Mouse (Mus musculus): Measurements from ENCODE around the gene Ntng1. TPM values are rescaled to one million over a fixed set of nuclear protein-coding genes. Genes with fewer than 3 reads are reported as not detected.

Ntng1 gene
- under 1 TPM; 0.05 to 0.12 TPM for total RNA-seq (2021)
- long read RNA-seq, experiment 1 = 0 reads
- long read RNA-seq, experiment 2, partial matches to known transcripts = 0 of 1 reads
- long read RNA-seq, experiment 2, other reads (novel, unspliced or antisense) = 1 of 1 reads

DNA sequence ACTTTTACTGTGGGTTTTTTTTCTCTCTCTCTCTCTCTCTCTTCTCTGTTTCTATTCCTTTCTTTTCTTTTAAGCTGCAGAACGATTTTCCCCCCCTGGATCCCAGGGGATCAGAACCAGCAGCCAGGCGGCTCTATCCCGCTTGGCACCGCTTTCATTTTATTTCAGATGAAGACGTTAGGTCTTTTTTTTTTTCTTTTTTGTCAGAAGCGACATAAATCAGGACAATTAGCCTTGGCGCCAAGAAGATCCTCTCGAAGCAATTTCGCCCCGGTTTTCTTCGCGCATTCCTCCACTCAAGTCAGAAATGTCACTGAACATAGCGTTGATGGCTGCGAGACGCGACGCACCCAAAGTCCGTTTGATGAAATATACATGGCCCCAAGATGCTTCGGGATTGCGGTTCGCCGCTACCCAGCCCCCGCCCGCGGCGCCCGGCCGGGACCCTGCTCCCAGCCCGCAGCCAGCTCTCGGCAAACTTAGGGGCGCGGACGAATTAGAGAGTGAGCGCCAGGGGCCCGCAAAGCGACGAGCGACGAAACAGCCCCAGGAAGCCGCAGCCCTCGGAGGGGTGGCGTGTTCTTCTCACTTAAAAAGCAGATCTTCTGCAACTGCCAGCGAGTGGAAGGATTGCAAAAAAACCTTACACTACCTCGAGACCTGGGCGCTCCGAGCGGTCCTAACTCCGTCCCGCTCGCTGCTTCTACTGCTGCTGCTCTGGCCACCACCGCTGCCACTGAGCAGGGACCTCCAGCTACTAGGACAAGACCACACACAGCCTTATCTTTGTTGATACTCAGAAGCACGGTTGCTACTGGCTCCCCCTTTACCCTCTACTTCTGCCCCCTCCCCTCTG, at the start of gene Ntng1:
Ntng1 (minus strand) TSS at position 806 of the 856 bp plus-strand sequence.
- intact Hi-C loops (cut with DNase I) = loop anchor here (10.0 kb wide), 1 partner anchor 111 kb away; the partner anchor contains the start of gene Prmt6
- DNase-seq = peak in 1 of 2 experiments; percentile 5

DNA sequence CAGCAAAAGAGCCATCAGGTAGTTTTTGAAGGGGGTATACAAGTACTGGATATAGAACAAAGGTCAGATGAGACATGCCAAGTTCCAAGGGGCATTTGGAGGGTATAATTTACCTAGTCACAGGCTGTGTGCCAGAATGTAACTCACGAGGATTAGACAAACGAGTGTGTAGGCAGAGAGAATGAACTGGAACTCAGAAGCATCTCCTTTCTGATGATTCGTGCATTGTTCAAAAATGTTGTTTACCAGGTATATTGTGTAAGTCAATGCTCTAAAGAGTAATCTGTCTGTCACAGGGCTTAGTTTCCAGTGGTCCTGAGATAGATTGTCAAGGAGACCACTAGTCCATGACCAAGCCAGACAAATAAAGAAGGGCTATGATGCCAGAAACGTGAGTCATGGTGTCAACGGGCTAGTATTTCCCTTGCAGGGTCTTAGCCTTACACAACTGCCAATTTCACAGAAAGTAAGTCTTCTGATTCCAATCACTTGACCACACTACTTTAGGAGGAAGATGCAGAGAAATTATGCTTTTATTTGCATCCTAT, 43.7 kb upstream of the Ntng1 start:
- DNase-seq = no peak
- intact Hi-C loops (cut with DNase I) = no loop called here

DNA sequence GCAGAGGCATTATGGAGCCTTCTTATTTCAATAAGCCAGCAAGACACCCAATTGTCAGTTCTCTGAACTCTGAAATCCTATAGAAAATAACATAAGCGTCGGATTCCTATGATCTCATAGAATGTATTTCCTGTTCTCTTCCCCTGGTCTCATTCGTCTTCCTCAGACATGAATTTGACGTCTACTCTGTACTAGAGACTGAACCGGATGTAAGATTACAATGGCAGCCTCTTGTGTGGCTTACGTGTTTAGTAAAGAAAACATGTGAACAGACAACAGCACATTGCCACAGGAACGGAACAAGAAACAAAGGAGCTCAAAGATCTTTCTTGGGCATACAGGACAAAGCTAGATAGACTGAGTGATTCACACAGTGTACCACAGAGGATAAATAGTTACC, 5.3 kb upstream of the Ntng1 start:
- intact Hi-C loops (cut with DNase I) = loop anchor here (10.0 kb wide), 1 partner anchor 106 kb away; the partner anchor contains the start of gene Prmt6
- DNase-seq = no peak

DNA sequence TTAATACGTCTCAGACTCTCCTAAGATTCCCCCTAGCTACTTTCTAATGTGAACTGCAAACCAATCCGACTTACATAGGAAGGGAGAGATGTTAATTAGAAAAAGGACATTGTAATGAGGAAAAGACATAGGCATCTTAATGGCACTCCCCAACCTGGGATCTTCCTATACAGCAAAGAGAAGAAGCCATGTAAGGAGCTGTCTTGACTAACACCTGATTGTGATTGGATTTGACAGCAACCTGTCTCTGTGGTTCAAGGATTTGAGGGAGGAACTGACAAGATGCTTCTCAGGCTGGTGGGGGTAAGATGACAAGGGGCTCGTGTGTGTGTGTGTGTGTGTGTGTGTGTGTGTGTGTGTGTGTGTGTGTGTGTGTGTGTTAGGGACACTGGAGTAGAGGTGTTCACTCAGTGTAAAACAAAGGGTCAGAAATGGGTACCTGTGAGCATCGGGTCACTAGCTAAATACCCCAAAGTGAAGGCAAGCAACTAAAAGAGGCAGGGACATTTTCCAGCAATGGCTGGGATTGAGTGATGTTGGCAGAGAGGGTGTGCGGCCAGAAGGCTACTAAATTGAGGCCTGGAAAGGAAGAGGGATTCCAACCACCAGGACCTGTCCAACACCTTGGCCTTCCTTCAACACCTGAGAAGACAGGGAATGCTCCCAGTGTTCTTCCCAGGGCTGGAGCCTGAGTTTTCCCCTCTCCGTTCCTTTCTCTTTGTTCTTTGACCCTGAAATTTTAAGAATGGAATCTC, 667 bp upstream of the Ntng1 start:
- DNase-seq = no peak
- intact Hi-C loops (cut with DNase I) = loop anchor here (10.0 kb wide), 1 partner anchor 110 kb away; the partner anchor contains the start of gene Prmt6

DNA sequence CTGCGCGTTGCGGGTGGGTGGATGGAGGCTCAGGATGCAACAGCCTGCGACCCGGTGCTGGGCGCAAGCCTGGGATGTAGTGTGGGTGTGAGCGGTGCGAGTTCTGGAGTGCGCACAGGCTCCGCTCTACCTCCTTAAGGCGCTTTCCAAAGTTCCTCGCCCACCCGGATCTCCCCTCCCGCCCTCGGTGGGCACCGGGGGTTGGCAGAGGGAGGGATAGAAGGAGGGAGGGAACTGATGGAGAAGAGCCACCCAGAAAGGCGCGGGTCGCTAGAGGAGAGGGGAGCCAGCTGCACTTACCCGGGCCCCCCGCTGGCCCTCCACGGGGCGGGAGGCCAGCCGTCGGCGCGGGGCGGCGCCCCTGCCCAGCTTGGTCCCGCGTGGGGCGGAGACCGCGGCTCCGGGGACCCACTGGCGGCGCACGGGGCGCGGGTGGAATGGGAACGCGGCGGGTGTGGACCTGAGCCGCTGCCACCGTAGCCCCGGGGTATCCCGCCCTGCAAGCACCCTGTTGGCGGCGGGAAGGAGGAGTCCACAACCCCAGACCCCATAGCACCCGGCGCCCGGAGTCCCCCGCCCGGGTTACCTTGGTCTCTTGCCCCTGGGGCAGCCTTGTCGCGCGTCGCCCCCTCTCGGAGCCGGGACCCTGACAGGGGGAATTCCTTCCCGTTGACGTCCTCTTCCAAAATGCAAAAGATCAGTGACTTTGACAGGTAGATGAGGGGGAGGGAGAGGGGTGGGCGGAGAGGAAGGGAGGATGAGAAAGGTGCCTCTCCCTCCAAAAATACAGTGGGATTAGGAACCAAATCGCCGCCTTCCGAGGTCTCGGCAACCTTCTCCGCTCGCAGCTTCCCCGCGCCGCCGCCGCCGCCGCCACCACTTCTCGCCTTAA, 1.3 kb downstream of the Ntng1 start:
- intact Hi-C loops (cut with DNase I) = loop anchor here (10.0 kb wide), 1 partner anchor 112 kb away; the partner anchor contains the start of gene Prmt6
- DNase-seq = peak; percentile 3

DNA sequence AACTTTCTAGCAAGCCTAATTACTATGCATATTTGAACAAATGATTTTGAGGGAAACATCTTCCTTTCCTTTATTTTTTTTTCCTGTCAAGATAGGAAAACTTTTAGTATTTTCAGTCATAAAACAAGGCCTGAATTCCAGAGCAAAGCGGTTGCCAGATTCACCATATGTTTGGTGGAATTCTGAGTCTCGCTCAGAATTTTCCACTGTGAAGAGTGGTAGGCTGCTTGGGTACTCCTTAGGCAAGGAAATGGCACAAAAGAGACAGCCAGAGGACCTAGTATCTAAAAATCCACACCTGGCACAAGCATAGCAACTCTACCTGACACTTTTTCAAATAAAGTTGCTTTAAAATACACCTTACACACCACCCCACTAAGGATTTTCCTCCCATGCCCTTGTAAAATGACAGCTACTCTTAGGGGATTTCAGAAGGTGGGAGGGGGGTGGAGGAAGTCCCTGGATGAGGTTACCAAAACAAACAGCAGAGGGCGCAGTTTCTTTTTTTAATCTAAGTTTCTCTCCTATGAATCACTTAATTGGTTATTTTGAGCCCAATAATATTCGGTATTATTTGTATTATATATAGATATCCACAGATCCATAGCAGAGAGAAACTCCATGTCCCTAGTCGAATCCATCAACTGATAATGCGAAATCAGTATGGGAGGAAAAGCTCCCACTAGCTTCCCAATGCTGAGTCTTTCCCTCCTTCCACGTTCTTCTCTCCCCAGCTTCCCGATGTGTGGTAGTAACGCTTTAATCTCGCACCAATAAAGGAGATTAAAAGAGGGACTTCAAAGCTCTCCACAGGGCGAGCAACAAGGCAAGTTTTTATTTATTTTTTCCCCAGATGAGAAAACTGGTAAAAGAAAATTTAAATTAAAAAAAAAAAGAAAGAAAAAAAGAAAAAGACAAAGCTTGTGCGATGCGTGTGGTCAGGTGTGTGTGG, 2.2 kb downstream of the Ntng1 start:
- peak in 1 of 2 experiments; percentile 57 for DNase-seq
- intact Hi-C loops (cut with DNase I) = loop anchor here (10.0 kb wide), 1 partner anchor 113 kb away; the partner anchor contains the start of gene Prmt6

DNA sequence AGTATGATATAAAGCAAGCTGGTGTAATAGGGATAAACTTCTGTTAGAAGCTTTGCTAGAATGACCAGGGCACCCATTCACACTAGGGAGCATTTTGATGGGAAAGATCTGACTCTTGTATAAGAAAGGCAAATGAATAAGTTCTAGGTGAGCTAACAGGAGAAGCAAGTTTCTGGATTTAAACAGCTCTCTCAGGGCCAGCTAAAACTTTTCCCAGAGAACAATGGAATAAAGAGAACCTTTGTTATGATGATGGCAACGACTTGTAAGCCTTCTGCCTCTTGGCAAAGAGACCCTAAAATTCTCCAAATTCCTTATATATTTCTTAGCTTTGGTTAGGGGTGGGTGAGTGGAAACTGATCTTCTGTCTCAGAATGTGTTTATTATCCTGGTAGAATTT, 7.7 kb downstream of the Ntng1 start:
- DNase-seq = no peak
- intact Hi-C loops (cut with DNase I) = no loop called here

DNA sequence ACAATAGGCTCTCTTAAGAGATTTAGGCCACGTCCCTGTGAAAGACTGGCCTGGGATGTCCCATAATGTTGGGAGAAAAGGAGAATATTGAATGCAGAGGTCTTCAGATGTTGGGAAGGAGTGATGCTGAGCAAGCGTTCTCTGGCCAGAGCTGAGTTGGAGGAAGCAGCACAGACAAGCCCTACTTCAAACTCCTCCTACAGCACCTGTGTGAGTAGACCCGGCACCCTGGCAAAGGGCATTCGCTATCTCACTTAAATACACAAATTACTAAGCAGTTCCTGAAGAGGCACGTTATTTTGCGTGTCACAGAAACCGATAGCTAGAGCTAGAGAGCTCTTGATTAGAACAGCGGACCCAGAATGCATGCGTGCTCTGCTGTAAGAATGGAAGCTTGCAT, 10.7 kb downstream of the Ntng1 start:
- intact Hi-C loops (cut with DNase I) = no loop called here

DNA sequence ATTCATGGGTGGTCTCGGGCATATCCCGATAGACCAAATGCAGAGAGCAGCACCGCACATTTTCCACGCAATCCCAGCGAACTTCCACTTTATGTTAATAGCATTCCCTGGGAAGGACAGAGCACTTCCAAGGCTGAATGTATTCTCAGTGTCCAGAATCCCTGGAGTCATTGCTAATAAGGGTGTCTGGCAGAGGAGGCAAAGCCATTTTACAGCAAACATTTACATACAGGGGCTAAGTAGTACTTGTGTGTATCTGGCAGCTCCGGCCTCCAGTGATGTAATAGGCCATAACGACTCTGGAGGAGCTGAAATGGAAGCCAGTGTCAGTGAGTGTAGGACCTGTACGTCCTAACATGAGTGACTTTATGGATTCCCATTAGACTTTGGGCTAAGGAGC, 11.5 kb downstream of the Ntng1 start:
- DNase-seq = no peak
- intact Hi-C loops (cut with DNase I) = no loop called here

More for the DNA sequence above, 10.7 kb downstream of the Ntng1 start:
- DNase-seq = no peak

DNA sequence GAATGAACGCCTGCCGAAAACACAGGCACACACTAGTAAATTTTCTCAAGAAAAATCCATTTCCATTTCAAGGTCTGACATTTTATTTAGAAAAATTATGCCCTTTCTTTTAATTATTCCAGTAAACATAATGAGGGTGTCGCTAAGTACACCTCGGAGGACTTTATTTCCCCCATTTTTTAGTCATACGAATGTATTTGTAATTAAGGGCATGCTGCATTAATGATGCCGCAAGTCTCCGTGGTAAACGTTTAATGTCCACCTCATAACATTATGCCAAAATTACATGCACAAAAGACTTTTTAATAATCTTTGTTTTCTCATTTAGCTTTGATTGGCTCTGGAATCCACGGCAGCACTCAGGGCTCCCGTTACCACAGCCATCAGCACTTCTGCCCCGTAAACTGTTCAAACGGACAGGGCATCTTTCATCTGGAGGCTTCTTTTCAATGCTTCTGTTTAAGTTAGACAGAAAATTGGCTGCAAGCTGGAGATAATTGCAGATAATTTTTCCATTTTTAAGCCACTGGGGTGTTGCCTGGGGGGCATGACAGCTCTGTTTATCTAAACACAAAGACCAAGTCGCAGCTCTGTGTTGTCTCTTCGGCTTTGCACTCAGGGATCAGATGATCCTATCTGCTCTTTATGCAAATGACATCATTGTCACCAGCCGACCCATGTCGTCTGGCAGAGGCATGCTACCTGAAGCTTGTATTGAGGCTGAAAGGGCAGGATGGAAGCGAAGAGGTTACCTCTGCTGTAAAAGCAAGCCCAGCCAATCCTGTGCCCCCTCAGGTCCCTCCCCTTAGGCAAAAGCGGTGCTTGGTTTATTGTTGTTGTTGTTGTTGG, 12.5 kb downstream of the Ntng1 start:
- intact Hi-C loops (cut with DNase I) = no loop called here

DNA sequence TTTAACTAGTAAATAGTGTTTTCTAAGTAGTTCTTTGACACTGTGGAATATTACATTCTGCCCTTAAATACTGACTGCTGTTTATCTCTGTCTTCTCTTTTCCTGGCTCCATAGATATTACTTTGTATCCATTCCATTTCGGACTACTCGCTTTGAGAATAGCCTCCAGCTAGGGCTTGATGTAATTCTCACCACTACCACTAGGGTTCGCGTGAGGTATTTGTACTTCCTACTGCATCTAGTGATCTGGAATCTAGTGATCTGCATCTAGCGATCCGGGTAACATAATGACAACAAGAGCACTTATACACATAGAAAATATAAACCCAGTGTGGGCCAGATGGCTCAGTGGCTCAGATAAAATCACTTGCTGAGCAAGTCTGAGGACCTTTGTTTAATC, 14.2 kb downstream of the Ntng1 start:
- DNase-seq = no peak
- intact Hi-C loops (cut with DNase I) = no loop called here

More for the DNA sequence above, 12.5 kb downstream of the Ntng1 start:
- no peak for DNase-seq

DNA sequence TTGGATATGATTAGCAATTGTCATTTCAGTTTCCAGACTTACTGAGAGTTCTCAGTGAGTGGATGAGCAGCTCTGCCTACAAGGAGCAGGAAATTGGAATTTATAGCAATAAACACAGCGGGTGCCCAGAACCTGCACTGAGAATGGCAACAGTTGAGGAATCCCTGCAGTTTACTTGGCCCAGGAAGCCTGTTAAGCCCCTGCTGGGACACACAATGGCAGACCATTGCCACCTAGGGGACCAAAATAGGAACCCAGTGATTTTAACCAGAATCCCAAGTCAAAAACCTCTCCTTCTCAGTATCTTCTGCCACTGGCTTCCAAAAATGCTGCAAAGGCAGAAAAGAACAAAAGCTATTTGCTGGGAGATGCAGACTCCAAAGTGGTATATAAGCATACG, 37.8 kb downstream of the Ntng1 start:
- DNase-seq = no peak
- intact Hi-C loops (cut with DNase I) = loop anchor here (10.0 kb wide), 1 partner anchor 371 kb away; no protein-coding TSS in a partner anchor

DNA sequence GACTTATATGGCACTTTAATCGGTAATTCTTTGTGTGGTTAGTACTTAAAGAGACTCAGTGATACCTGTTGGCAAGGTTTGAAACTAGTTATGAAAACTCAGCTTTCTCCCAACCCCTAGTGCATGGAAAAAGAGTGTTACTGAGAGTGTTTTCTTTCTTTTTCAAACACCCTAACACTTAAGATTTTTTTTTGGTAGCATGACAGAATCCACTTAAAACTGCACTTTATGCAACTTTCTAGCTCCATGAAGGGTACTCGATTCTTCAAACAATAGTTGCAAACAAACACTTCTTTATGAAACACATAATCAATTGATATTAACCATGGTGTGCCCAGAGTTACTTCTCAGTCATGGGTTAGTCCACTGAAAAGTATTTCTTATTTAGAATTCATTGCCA, 49.4 kb downstream of the Ntng1 start:
- no peak for DNase-seq
- intact Hi-C loops (cut with DNase I) = no loop called here

DNA sequence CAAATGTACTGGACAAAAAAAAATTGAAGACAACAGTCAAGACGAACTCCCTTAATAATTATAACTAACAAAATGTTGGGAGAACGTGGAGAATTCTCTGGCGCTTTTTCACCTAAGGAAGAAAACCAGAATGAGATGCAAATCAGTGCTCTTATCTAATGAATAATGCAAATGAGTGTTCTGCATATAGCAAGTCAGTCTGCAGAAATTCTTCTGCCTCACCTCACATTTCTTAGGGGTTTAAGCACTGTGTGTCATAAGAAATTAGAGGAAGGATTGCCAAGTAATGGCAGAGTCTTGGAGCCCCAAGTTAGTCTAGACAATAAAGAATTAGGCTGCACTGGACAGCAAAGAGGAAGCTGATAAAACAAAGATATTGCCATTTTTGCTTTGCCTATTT, 49.8 kb downstream of the Ntng1 start:
- no peak for DNase-seq
- intact Hi-C loops (cut with DNase I) = no loop called here

DNA sequence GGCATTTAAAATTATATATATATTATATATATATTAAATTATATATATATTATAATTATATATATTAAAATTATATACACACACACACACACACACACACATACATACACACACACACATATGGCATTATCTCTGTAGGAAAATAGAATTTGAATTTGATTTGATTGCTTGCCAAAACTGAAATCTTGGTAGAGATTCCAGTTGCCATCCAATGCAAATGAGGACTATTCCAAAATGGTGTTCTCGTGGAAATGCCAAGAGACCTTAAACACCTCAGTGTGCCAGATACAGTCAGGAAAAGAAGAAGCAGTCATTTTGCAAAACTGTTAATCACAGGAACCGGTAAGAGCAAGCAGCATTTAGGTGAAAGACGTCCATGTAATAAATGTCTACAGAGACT, 51.3 kb downstream of the Ntng1 start:
- intact Hi-C loops (cut with DNase I) = no loop called here

DNA sequence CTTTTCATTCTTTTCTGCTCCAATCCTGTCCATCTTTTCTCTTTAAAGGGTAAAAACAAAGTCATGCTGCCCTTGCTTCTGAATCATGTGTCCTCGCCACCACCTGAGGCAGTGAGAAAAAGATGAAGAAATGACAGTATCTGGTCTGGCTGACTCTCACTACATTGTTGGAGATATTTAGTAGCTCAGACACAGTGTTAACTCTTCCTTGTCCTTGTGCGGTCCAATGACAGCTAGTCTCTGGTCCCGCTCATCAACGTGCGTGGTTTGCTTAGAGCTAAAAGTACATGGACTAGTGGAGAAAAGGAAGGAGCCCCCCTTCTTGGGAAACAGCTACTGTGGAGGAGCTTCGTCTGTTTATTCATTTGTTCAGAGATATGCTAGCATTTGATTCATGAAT, 56.6 kb downstream of the Ntng1 start:
- intact Hi-C loops (cut with DNase I) = no loop called here
- DNase-seq = no peak

More for the DNA sequence above, 51.3 kb downstream of the Ntng1 start:
- DNase-seq = no peak

DNA sequence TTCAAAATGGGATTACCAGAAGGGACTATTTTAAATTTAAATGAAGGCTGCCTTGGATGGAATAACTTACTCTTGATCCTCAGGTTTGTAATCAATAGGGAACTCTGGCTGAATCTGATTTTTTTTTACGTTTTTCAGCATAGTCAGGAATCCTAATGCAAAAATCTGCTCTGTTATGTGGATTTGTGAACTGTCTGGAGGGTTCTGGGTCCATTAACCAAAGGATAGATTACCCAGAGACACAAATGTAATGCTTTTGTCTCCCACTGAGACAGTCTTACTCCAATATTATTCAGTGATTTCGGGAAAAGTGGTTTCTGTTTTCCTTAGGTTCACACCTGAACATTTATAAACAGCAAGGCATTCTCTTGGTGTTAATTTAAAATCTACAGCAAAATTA, 58.5 kb downstream of the Ntng1 start:
- DNase-seq = no peak
- intact Hi-C loops (cut with DNase I) = no loop called here

Data from heart, postnatal 14 days (tissue).